Mouse (Mus musculus) liver, adult 2 months (tissue): ENCODE data around the gene Upk3bl.

Source experiments
- CTCF ChIP-seq: fragments of 200-500 bp; IDR thresholded peaks from 2 replicates; pipeline ENCODE4 v1.5.1; 2011; ENCODE audit warnings: low read depth, low read length, control low read depth
- POLR2A ChIP-seq: fragments of 200-500 bp; IDR thresholded peaks from 2 replicates; pipeline ENCODE4 v1.6.1; 2011; ENCODE audit warnings: low read length, control low read depth; ENCODE audit not compliant: insufficient read depth; ENCODE audit errors: extremely low read depth

- no peak for TF ChIP-seq CTCF
- TF ChIP-seq POLR2A = no peak
Observed at GRCm38 (mm10) chr5:136018726-136019125, 35.6 kb upstream of the Upk3bl start.
